Mouse (Mus musculus) heart, postnatal 0 days (tissue): ENCODE data around the gene Nrbf2.

Experiments used
- CTCF ChIP-seq: IDR thresholded peaks from 2 replicates; pipeline ENCODE4 v1.5.1; 2016; ENCODE audit warnings: antibody characterized with exemption, control low read depth, low read depth
- EP300 ChIP-seq: IDR thresholded peaks from 2 replicates; pipeline ENCODE4 v1.6.1; 2016; ENCODE audit warnings: antibody characterized with exemption, low read depth

DNA sequence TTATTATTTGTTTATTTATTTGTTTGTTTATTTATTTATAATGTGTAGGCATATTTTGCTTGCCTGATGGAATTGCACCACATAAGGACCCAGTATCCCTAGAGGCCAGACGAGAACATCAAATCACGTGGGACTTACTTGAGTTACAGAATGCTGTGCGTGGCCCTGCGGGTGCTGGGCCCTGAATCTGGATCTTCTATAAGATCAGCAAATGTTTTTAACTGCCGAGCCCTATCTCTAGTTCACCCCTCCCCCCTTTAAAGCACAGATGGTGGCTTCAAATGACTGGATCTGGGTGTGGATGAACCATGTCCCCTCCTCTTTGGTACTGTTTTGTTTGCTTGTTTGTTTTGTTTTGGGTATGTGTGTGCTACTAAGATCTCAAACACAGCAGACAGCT is 10.2 kb upstream of the Nrbf2 start:
- no peak for TF ChIP-seq CTCF
- no peak for TF ChIP-seq EP300
